Mouse (Mus musculus) heart, postnatal 4 days (tissue): Measurements from ENCODE around the gene Erap1. TPM values are rescaled to one million over a fixed set of nuclear protein-coding genes. Genes with fewer than 3 reads are reported as not detected.
"Not testable (repeated sequence)": the region's sequence is repeated elsewhere in the genome, so short reads cannot be mapped to it uniquely, and the experiment has no call there.

ENCODE experiments used
- DNase-seq: peaks from one replicate; pipeline ENCODE4 v3.0.0; 2021
- total RNA-seq, 2 experiments: library from RNA; stranded (reverse); gene quantifications; 2 replicates each; pipeline ENCODE4 v1.2.3; 2021

Erap1 gene
- 10 to 100 TPM; 25.3 to 30.8 TPM for total RNA-seq

- peak; percentile 11 for DNase-seq
Observed at GRCm38 (mm10) chr13:74638793-74639711, at the start of gene Erap1. Gene Erap1 (plus strand): TSS chr13:74639568.

GRCm38 (mm10) chr13:74591401-74591821 lies 48.0 kb upstream of the Erap1 start:
- DNase-seq = peak; percentile 23

- not testable (repeated sequence) for DNase-seq
Observed at GRCm38 (mm10) chr13:74591828-74592227, 47.5 kb upstream of the Erap1 start.

GRCm38 (mm10) chr13:74597022-74597421 lies 42.3 kb upstream of the Erap1 start:
- DNase-seq = not testable (repeated sequence)

GRCm38 (mm10) chr13:74601776-74602175 lies 37.6 kb upstream of the Erap1 start:
- not testable (repeated sequence) for DNase-seq

GRCm38 (mm10) chr13:74617163-74618019 lies 22.0 kb upstream of the Erap1 start:
- peak; percentile 83 for DNase-seq

GRCm38 (mm10) chr13:74632327-74632726 lies 7.0 kb upstream of the Erap1 start:
- no peak for DNase-seq

GRCm38 (mm10) chr13:74632857-74633256 lies 6.5 kb upstream of the Erap1 start:
- DNase-seq = no peak

- peak; percentile 87 for DNase-seq
Observed at GRCm38 (mm10) chr13:74639712-74640522, 549 bp downstream of the Erap1 start.

- DNase-seq = not testable (repeated sequence)
Observed at GRCm38 (mm10) chr13:74640523-74640920, 1.2 kb downstream of the Erap1 start.

GRCm38 (mm10) chr13:74695497-74696193 lies 56.3 kb downstream of the Erap1 start:
- DNase-seq = no peak

- DNase-seq = no peak
Observed at GRCm38 (mm10) chr13:74696225-74696624, 56.9 kb downstream of the Erap1 start.

GRCm38 (mm10) chr13:74719002-74719401 lies 79.6 kb downstream of the Erap1 start:
- DNase-seq = no peak

GRCm38 (mm10) chr13:74733726-74734125 lies 94.4 kb downstream of the Erap1 start:
- DNase-seq = no peak

GRCm38 (mm10) chr13:74735834-74736233 lies 96.5 kb downstream of the Erap1 start:
- DNase-seq = no peak

GRCm38 (mm10) chr13:74736396-74736795 lies 97.0 kb downstream of the Erap1 start:
- DNase-seq = no peak

Other genes with a start within 250 kb of the Erap1 start
- 1 to 10 TPM; 2.0 to 2.5 TPM for gene Zfp72, start 248.7 kb upstream of the Erap1 start, total RNA-seq
- 100 to 1,000 TPM; 317 to 366 TPM for gene Ftl1-ps1, start 239.9 kb upstream of the Erap1 start, total RNA-seq
- 1 to 10 TPM; 5.7 to 6.7 TPM for gene Zfp825, start 145.6 kb upstream of the Erap1 start, total RNA-seq
- 10 to 100 TPM; 87.3 to 90.5 TPM for gene Cast, start 169.2 kb downstream of the Erap1 start, total RNA-seq